Mouse (Mus musculus) retina, postnatal 7 days (tissue): Measurements from ENCODE around the gene H2-Q2.
A peak's percentile ranks its signal among the peaks of the same experiment; 100 is the strongest.
"Not testable (repeated sequence)": the region's sequence is repeated elsewhere in the genome, so short reads cannot be mapped to it uniquely, and the experiment has no call there.

Source experiments
- DNase-seq: peaks from one replicate; pipeline ENCODE4 v3.0.0-alpha.2; 2012; ENCODE audit warnings: low read depth, low spot score

Gene H2-Q2

DNA sequence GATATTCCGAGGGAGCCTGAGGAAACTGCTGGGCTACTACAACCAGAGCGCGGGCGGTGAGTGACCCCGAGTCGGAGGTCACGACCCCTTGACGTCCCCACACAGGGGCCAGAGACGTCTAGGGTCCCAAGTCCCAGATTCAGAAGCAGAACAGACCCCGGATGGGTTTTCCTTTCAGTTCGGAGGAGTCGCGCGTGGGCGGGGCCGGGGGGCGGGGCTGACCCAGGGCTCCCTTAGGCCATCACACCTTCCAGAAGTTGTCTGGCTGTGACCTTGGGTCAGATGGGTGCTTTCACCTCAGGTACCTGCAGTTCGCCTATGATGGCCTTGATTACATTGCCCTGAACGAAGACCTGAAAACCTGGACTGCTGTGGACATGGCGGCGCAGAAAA is 17.4 kb downstream of the H2-Q2 start:
- no peak for DNase-seq

DNA sequence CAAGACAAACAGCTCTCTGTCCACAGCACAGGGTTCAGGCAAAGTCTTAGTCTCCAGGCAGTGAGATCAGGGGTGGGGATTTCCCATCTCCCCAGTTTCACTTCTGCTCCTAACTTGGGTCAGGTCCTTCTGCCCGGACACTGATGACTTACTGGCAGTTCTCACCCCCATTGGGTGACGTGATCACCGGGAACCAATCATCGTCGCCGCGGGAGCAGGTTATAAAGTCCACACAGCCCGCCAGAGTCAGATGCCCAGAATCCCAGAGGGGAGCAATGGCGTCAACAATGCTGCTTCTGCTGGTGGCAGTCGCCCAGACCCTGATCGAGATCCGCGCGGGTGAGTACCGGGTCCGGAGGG is 37.3 kb downstream of the H2-Q2 start, which contains the start of gene H2-Q4:
TSS of gene H2-Q4 (plus strand) at position 249 of the 360 bp plus-strand sequence.
- DNase-seq: peak; percentile 51

DNA sequence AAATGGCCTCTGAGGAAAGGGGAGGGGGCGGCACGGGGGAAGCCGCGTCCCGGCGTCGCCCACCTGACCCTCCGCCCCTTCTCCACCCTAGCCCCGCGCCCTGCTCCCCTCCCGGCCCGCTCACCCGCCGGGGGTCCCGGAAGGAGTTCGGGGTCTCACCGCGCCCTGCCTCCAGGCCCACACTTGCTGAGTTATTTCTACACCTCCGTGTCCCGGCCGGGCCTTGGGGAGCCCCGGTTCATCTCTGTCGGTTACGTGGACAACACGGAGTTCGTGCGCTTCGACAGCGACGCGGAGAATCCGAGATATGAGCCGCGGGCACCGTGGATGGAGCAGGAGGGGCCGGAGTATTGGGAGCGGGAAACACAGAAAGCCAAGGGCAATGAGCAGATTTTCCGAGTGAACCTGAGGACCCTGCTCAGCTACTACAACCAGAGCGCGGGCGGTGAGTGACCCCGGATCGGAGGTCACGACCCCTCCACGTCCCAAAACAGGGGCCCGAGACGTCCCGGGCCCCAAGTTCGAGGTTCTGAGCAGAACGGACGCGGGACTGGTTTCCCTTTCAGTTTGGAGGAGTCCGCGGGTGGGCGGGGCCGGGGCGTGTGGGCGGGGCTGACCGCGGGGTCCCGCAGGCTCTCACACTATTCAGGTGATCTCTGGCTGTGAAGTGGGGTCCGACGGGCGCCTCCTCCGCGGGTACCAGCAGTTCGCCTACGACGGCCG is 37.8 kb downstream of the H2-Q2 start:
- DNase-seq: no peak

DNA sequence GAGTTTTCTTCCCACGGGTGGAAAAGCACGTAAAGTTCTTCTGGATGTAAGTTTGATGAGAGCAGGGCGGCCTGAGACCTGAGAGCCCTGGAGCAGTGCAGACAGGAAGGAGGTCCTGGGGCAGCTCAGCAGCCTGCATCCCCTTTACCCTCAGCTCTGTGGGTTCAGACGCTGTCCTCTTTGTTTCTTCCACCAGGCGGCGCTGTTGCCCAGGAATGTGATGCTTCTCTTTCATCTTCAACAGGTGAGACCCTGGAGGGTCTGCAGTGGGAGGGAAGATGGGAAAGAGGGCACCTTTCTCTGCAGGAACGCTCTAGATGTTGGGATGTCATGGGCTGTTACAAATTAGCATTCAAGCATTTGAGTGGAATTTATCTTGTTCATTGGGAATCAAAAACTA is 47.8 kb downstream of the H2-Q2 start:
- not testable (repeated sequence) for DNase-seq

DNA sequence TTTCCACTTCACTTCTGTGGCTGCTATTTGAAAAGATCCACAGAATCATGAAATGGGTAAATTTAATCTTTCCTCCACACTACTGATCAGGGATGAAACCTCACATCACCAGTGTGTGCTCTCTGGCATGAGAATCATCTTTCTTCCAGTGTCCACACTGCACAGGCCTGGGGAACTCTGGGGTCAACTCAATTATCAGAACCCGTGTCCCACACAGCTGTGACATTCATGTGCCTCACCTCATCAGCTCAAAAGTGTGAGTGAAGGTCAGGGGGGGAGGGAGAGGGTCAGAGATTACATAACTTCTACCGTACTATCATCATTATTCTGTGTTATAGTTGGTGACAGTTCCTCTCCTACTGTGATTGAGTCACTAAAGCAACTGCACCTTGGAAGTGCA is 50.6 kb downstream of the H2-Q2 start:
- not testable (repeated sequence) for DNase-seq

DNA sequence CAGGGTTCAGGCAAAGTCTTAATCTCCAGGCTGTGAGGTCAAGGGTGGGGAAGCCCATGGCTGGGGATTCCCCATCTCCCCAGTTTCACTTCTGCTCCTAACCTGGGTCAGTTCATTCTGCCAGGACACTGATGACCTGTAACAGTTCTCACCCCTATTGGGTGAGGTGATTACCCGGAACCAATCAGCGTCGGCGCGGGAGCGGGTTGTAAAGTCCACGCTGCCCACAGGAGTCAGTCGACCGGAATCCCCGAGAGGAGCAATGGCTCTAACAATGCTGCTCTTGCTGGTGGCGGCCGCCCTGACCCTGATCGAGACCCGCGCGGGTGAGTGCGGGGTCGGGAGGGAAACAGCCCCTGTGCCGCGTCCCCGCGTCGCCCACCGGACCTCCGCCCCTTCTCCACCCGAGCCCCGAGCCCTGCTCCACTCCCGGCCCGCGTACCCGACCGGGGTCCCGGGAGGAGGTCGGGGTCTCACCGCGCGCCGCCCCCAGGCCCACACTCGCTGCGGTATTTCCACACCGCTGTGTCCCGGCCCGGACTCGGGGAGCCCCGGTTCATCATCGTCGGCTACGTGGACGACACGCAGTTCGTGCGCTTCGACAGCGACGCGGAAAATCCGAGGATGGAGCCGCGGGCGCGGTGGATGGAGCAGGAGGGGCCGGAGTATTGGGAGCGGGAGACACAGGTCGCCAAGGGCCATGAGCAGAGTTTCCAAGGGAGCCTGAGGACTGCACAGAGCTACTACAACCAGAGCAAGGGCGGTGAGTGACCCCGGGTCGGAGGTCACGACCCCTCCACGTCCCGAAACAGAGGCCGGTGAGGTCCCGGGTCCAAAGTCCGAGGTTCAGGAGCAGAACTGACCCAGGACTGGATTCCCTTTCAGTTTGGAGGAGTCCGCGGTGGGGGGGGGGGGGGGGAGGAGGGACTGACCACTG is 52.1 kb downstream of the H2-Q2 start:
- not testable (repeated sequence) for DNase-seq
